Mouse (Mus musculus) intestine, embryonic 16.5 days (tissue): ENCODE data around the gene Casz1. TPM values are rescaled to one million over a fixed set of nuclear protein-coding genes. Genes with fewer than 3 reads are reported as not detected.

ENCODE experiments used
- ATAC-seq: fragments of 200-750 bp; cut with Nextera tagmentation; 2 replicates; pipeline ENCODE4 v1.8.0; 2017; ENCODE audit warnings: moderate TSS enrichment, moderate library complexity
- H3K27ac ChIP-seq: fragments of 300-500 bp; sonication (generic); 2 replicates; pipeline ENCODE4 v1.5.1; 2014; ENCODE audit warnings: mild to moderate bottlenecking, low read length
- H3K27me3 ChIP-seq: fragments of 300-500 bp; sonication (generic); replicated peaks from 2 replicates; pipeline ENCODE4 v1.6.1; 2014; ENCODE audit warnings: low read length, control low read depth, mixed read lengths; ENCODE audit not compliant: control insufficient read depth, insufficient read depth
- H3K36me3 ChIP-seq: fragments of 300-500 bp; sonication (generic); 2 replicates; pipeline ENCODE4 v1.6.1; 2014; ENCODE audit warnings: low read length, control low read depth; ENCODE audit not compliant: control insufficient read depth, insufficient read depth
- H3K4me1 ChIP-seq: fragments of 300-500 bp; sonication (generic); 2 replicates; pipeline ENCODE4 v1.6.1; 2014; ENCODE audit warnings: low read length, control low read depth, mixed read lengths; ENCODE audit not compliant: control insufficient read depth, insufficient read depth
- H3K4me2 ChIP-seq: fragments of 300-500 bp; sonication (generic); 2 replicates; pipeline ENCODE4 v1.6.1; 2014; ENCODE audit warnings: low read depth, low read length, control low read depth
- H3K4me3 ChIP-seq: fragments of 300-500 bp; sonication (generic); 2 replicates; pipeline ENCODE4 v1.5.1; 2014; ENCODE audit warnings: mild to moderate bottlenecking, low read length
- H3K9ac ChIP-seq: fragments of 300-500 bp; sonication (generic); 2 replicates; pipeline ENCODE4 v1.6.1; 2014; ENCODE audit warnings: low read depth, low read length
- H3K9me3 ChIP-seq: fragments of 300-500 bp; sonication (generic); 2 replicates; pipeline ENCODE4 v1.6.1; 2016; ENCODE audit warnings: low read length, control low read depth; ENCODE audit not compliant: control insufficient read depth
- WGBS: fragments of 180-500 bp; shearing (Covaris S2); extraction: QIAGEN DNeasy Blood & Tissue Kit; methylation state at CpG from one replicate; pipeline ENCODE4 v1.1.7; 2014; 5-methylcytosine and 5-hydroxymethylcytosine counted together
- polyA plus RNA-seq: library from polyadenylated mRNA; unstranded; fragments of >200 nt; fragmentation: Nextera tagmentation; extraction: Ambion mirVana; gene quantifications from 2 replicates; pipeline ENCODE4 v1.2.1, GENCODE M21; 2015

The Casz1 gene
- polyA plus RNA-seq, 1 experiment from 2014 or later = 5.9 TPM

DNA sequence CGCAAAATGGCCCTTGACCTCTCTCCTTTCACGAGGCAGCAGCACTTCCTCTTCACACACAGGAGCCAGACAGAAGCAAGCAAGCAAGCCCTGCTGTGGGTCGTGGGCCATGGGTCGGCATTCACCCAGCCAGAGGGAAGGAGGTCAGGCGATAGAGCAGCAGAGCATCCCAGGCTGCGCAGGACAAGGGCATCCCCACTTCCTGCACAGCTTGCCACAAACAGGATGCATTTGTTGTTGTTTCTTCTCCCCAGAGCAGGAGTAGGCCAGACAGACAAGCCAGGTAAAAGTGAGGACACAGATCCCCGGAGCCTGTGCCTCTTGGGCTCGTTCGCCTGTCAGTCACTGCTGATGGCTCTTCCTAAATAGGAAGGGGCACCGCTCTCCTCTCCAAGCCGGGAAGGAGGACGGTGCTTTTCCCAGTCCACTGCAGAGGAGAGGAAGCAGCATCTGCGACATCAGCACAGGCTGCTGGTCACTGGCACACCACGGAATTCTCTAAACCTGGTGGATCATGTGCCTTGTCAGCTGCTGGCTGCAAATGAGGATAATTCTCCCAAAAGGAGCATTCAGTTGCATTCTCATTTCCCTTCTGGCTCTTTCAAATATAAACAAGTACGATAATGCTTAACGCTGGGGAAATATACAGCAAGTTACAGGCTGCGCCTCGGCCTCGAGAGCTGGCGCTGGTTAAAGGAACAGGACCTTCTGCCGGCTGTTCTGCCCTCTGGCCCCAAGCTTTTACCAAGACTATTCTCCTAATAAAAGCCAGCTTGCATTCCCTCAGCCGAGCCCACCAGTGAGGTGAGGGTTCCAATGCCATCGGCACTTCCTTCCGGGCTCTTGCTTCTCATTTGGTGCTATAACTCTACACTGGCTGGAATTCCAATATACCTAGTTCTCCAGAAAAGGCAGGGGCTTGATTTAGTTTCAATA, 181.6 kb downstream of the Casz1 start:
- Histone ChIP-seq H3K4me1 (peaks cover 26% of the 10 kb centered on the region), H3K27ac (peak overlapping the region; percentile 21; the same call in 1 of the 2 replicates), H3K4me2 (no peak overlapping the region), H3K27me3 (no peaks in the 10 kb centered on the region), H3K4me3 (no peak overlapping the region), H3K36me3 (0 out of 2 replicates have a peak, but pooled peaks cover 4% of the 10 kb centered on the region), H3K9ac (peak overlapping the region; percentile 38; the same call in 1 of the 2 replicates), H3K9me3 (no peaks in the 10 kb centered on the region)
- 0 out of 2 replicates have a peak, but pooled peaks have one; percentile 28 for ATAC-seq
- WGBS = 43% methylated on average over 24 of the region's 24 CpGs

- Histone ChIP-seq H3K9ac (no peak overlapping the region), H3K36me3 (no peaks in the 10 kb centered on the region), H3K4me2 (no peak overlapping the region), H3K9me3 (no peaks in the 10 kb centered on the region), H3K4me1 (peaks cover 22% of the 10 kb centered on the region), H3K27ac (no peak overlapping the region), H3K4me3 (no peak overlapping the region), H3K27me3 (no peaks in the 10 kb centered on the region)
- ATAC-seq = no peak
- WGBS = 37% methylated on average over 2 of the region's 2 CpGs
These were observed 185.8 kb downstream of the Casz1 start for GRCm38 (mm10) chr4:148990038-148990437.

- ATAC-seq = no peak
- no peaks in the 10 kb centered on the region for H3K4me1 ChIP-seq
- no peak overlapping the region for H3K4me3 ChIP-seq
- no peak overlapping the region for H3K27ac ChIP-seq
- WGBS = 70% methylated on average over 5 of the region's 5 CpGs
- no peak overlapping the region for H3K4me2 ChIP-seq
- H3K9ac ChIP-seq = no peak overlapping the region
- no peaks in the 10 kb centered on the region for H3K9me3 ChIP-seq
- no peaks in the 10 kb centered on the region for H3K27me3 ChIP-seq
- no peaks in the 10 kb centered on the region for H3K36me3 ChIP-seq
These were observed 189.7 kb downstream of the Casz1 start for GRCm38 (mm10) chr4:148993948-148994347.

DNA sequence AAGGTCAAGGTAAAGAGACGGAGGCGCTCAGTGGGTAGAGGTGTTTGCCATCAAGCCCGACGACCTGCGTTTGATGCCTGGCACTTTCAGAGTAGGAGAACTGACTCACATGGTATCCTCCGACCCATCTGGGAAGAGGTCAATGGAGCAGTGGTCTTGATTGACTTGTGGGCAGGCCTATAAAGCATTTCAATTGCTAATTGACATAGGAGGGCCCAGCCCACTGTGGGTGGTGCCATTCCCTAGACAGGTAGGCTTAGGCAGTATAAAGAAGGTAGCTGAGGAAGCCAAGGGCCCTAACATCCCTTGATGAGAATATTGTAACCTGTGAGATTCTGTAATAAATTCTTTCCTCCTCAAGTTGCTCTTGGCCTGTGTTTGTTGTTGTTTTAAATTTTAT, 196.5 kb downstream of the Casz1 start:
- Histone ChIP-seq H3K9ac (no peak overlapping the region), H3K4me3 (no peak overlapping the region), H3K27me3 (no peaks in the 10 kb centered on the region), H3K4me1 (peaks cover 10% of the 10 kb centered on the region), H3K4me2 (no peak overlapping the region), H3K27ac (no peak overlapping the region), H3K36me3 (no peaks in the 10 kb centered on the region), H3K9me3 (no peaks in the 10 kb centered on the region)
- no peak for ATAC-seq
- WGBS = 95% methylated on average over 6 of the region's 6 CpGs

DNA sequence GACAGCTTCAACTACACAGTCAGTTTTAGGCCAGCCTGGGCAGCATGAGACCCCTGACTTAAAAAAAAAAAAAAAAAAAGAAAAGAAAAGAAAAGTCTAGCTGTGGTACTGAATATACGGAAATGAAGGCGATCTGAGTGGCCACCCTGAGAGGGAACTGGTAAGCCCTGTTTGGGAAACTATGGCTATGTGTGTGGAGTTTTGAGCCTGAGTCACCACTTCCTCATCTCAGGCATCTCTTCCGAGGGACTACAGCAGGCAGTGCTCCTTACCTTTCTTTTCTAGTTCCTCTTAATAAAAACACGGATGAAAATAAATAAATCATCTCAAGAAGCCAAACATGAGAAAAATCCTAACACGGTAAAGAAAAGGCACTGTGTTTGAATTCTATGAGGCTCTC, 197.3 kb downstream of the Casz1 start:
- no peaks in the 10 kb centered on the region for H3K36me3 ChIP-seq
- no peak for ATAC-seq

GRCm38 (mm10) chr4:149002441-149003093, 198.3 kb downstream of the Casz1 start:
- Histone ChIP-seq H3K4me3 (no peak overlapping the region), H3K27me3 (no peaks in the 10 kb centered on the region), H3K36me3 (no peaks in the 10 kb centered on the region), H3K9me3 (no peaks in the 10 kb centered on the region), H3K9ac (no peak overlapping the region), H3K27ac (no peak overlapping the region), H3K4me1 (peaks cover 10% of the 10 kb centered on the region), H3K4me2 (0 out of 2 replicates have a peak overlapping the region, but pooled peaks have one; percentile 9)
- 76% methylated on average over 11 of the region's 11 CpGs for WGBS
- peak; percentile 95 for ATAC-seq

More for the DNA sequence above, 197.3 kb downstream of the Casz1 start:
- 68% methylated on average over 5 of the region's 5 CpGs for WGBS
- H3K4me3 ChIP-seq = no peak overlapping the region
- no peaks in the 10 kb centered on the region for H3K27me3 ChIP-seq
- no peak overlapping the region for H3K9ac ChIP-seq
- no peaks in the 10 kb centered on the region for H3K9me3 ChIP-seq
- no peak overlapping the region for H3K27ac ChIP-seq
- H3K4me1 ChIP-seq = peaks cover 10% of the 10 kb centered on the region
- H3K4me2 ChIP-seq = no peak overlapping the region

Other genes starting within 250 kb of the Casz1 start
- 67.3 and 72.0 TPM in 2 replicates for gene Exosc10, start 246.0 kb upstream of the Casz1 start, polyA plus RNA-seq
- 155 and 170 TPM in 2 replicates for gene Srm, start 212.9 kb upstream of the Casz1 start, polyA plus RNA-seq
- 0.29 and 0.84 TPM in 2 replicates for gene Masp2, start 201.9 kb upstream of the Casz1 start, polyA plus RNA-seq
- 230 and 259 TPM in 2 replicates for gene Tardbp, start 177.4 kb upstream of the Casz1 start, polyA plus RNA-seq
- gene Gm572, start 161.1 kb upstream of the Casz1 start, polyA plus RNA-seq = not detected in 2 replicates